Mouse (Mus musculus) A20 (cell line): ENCODE measurements around the gene Agbl1.
"Not testable (repeated sequence)": the region's sequence is repeated elsewhere in the genome, so short reads cannot be mapped to it uniquely, and the experiment has no call there.

Source experiments
- DNase-seq: peaks from one replicate; pipeline ENCODE4 v3.0.0-alpha.2; 2011; ENCODE audit warnings: low read depth, low spot score

The Agbl1 gene

GRCm38 (mm10) chr7:76229311-76229937 lies at the start of gene Agbl1:
Gene Agbl1, plus strand, starts transcription at chr7:76229887.
- DNase-seq = no peak

DNA sequence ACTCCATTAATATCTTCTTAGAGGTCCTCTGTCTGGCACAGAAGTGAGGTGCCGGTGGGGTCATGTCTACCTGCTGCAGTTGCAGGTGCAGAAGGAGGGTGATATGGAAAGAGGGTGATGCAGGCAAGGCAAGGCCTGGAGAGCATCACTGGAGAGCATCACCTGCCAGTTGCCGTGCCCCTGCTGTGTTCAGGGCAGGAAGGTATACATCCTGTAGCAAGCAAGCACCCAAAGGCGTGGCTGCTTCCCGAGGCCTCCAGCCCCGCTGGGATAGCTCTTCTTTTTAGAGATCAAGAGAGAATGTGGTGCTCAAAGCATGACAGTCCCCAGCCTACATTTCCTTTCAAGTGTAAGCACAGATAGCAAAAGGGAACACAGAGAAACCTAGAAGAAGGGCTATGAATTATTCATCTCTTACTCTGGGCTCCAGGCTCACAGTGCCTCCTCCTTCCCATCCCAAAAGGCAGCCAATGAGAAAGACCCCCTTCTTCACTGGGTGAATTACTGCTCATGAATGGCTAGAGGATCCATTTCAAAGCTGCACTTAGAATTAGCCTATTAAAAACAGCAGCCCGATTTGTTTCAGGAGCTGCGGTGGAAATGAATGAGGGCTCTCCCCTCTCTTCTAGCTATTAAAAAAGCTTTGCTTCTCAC lies 44.6 kb upstream of the Agbl1 start:
- no peak for DNase-seq

DNA sequence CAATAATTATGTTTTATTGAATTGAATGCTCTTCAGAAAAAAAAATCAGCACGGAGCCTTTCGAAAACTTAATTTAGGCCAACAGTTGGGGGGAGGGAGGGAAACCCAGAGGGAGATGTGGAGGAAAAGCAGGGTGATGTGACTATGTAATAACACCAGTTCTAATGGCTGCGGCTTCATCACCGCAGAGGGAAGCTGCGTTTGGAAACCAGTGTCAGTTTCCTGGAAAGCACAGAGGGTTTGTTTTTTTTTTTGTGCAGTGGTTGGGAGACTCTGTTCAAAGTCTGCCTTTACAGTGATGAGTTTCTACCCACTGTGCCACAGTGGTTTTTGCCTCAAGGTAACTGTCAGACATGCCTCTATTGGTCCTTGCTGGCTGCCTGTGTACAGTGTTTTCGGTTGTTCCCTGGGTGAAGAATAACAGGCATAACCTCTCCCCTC lies 44.0 kb upstream of the Agbl1 start:
- DNase-seq = no peak

GRCm38 (mm10) chr7:76218546-76218945 lies 11.1 kb upstream of the Agbl1 start:
- DNase-seq = no peak

DNA sequence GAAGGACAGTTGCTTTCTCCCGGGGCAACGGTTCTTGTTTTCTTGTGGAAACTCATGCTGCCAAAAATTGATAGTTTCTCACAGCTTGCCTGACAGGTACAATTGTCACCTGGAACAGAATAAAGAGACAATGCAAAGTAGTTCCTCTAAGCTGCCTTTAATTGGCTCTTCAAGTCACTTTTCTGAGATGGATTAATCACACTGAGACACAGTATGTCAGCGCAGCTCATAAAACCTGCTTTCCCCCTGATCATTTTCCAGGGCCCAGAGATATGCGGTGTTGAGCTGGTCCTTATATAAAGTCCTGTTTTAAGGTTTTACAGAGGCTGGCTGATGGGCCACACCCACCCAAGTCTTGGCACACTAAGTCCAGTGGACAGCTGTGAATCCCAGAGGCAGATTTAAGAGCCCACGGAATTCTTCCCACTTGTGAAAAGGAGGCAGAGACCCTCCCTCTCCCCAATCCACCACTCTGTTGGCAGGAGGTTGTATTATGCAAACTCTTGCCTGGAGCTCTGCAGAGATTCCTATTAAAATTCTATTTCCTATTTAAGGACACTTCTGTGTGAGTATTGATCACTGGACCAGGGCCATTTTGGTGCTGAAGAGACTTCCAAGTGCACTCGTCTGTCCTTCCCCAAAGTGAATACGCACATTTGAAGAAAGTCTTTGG lies 9.8 kb upstream of the Agbl1 start:
- no peak for DNase-seq

DNA sequence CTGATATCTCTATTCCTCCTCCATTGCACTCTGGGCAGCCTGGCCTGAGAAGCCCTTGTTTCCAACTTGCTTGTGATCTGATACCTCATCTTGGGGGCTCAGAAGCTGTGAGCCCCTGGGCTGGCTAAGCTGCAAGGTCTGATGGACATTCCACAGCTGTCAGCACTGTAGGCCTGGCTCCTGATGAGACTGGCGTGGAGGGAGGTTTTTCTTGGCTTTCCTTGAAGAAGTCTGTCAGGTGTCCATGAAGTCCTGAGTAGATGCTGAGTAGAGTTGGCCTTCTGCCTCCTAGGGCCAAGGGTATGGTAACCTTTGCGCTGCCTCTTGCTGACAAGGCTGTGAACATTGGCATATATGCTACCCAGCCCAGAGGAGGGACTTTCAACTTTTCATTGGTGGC lies 7.0 kb upstream of the Agbl1 start:
- DNase-seq = no peak

- no peak for DNase-seq
Measured at GRCm38 (mm10) chr7:76228881-76229280, 806 bp upstream of the Agbl1 start.

DNA sequence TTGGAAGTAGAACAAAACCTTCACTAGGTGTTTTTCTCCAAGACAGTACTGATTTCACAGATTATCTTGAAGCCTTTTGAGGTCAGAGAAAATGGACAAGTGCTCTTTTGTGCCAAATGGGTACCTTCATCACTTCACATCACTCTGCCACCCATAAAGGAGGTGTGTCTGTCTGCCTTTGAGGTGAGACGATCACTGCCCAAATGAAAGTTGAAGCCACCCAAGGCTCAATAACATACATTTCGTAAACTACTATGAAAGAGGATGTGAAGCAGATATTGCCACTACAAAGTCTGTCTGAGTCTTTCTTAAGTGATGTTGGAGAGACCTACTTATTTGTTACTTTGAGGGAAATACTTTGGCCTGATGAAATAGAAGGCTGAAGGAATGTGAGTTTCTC lies 4.6 kb downstream of the Agbl1 start:
- DNase-seq = no peak

DNA sequence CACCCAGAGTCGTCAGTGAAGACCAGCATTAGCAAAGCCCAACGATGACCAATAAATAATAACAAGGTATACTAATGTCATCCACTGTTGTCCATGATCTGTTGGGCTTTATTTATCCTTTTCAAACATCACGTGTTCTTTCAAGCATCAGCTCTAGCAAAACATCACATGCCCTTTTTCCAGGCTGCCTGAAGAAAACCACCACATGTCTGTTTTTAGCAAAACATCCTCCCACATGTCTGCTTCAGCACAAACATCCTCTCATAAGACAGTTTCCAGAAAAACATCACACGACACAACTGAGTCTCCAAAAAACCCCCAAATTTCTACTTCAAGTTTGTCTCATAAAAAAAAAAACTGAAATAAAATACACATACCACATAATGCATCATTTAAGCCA lies 7.8 kb downstream of the Agbl1 start:
- no peak for DNase-seq

DNA sequence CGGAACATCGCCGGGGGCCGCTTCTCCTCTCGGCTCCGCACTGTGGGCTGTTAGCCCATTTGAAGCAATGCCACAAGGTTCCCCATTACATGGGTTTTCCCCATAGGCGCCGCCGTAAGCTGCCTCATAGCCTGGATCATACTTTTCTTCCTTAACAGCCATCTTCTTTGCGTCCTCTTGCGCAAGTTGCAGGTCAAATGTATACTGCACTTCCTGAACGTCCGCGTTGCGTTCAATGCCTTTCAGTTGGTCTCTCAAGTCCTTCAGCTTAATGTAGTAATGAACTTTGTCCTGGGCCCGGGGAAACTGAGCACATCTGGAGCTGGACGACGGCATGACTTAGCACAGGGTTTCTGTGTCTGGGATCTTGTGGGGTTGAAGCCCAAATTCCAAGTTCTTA lies 15.2 kb downstream of the Agbl1 start:
- DNase-seq = not testable (repeated sequence)

- DNase-seq = no peak
Measured at GRCm38 (mm10) chr7:76275061-76275460, 45.4 kb downstream of the Agbl1 start.

GRCm38 (mm10) chr7:76282831-76283230 lies 53.1 kb downstream of the Agbl1 start:
- DNase-seq = no peak

- DNase-seq = no peak
Measured at GRCm38 (mm10) chr7:76287531-76287930, 57.8 kb downstream of the Agbl1 start.

GRCm38 (mm10) chr7:76321866-76322553 lies 92.3 kb downstream of the Agbl1 start:
- DNase-seq = no peak

DNA sequence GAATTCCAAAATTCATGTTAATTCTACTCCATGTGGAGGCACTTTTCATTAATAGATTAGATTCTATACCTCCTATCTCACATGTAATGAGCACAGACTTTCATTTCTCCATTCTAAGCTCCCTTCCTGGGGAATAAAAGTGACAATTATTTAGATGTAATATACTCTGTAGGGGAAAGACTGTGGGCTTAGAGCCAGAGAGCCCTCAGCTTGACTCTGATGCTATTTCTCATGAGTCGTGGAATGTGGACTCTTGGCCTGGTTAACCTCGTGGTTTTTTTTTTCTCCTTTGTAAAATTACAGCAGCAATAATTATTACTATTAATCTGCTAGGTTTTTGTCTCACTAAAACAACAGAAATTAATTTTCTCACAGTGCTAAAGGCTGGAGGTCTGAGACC lies 96.4 kb downstream of the Agbl1 start:
- no peak for DNase-seq

DNA sequence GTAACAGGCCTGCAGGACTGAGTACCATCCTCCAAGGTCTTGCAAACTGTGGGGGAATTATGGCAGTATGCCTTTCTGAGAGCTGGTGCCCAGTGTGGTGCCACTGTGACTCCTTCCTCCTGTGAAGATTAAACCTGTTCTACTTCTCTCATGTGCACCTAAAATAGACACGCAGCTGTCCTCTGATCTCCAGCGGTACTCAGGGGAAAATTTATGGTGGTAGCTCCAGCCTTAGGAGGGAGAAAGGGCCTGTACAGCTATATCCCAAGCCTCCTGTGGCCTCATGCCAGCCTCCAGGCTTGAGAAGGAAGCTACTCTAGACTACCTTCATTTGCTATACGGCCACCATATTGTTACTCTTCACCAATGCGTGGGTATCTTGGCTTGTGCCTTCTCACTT lies 109.6 kb downstream of the Agbl1 start:
- no peak for DNase-seq

GRCm38 (mm10) chr7:76341601-76342000 lies 111.9 kb downstream of the Agbl1 start:
- DNase-seq = no peak

- no peak for DNase-seq
Measured at GRCm38 (mm10) chr7:76353469-76353868, 123.8 kb downstream of the Agbl1 start.

GRCm38 (mm10) chr7:76354510-76354909 lies 124.8 kb downstream of the Agbl1 start:
- DNase-seq = no peak

GRCm38 (mm10) chr7:76371269-76371668 lies 141.6 kb downstream of the Agbl1 start:
- DNase-seq = no peak

DNA sequence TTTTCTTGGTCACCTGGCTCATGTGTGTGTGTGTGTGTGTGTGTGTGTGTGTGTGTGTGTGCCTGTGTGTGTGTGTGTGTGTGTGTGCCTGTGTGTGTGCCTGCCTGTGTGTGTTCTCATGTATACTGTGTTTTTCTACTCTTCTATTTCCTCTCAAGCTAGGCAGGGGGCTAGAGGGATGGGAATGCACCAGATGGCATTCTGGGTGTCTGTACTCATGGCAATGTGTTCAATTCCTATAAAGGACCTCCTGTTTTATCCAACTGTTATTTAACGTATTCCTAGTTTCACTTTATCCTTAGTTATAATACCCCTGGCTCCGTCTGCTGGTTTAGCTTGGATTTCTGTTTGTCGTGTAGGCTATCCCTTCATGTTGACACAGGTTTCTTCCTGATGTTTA lies 149.8 kb downstream of the Agbl1 start:
- DNase-seq = no peak

DNA sequence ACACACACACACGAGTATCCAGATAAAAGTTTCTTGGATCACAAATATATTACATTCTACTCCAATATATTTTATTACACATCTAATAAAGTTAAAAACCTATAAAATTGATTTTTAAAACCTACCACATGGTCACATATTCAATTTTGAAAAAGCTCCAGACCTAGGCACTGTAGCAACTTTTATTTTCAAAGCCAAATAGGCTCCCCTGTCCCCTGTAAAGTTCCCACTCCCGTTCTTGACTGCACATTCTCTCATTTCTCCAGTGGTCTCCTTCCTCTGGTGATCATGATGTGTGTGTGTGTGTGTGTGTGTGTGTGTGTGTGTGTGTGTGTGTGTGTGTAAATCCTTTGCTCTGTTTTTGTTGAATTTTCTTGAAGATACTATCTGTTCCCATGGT lies 152.3 kb downstream of the Agbl1 start:
- DNase-seq = no peak
